Mouse (Mus musculus) brain, embryonic 14.5 days (tissue): Measurements from ENCODE around the gene Kmt2a. TPM values are rescaled to one million over a fixed set of nuclear protein-coding genes. Genes with fewer than 3 reads are reported as not detected.

Experiments used
- DNase-seq: peaks from one replicate; pipeline ENCODE4 v3.0.0-alpha.2; 2011; ENCODE audit warnings: low read depth
- CTCF ChIP-seq: fragments of 200-500 bp; IDR thresholded peaks from 2 replicates; pipeline ENCODE4 v1.5.1; 2012; ENCODE audit warnings: inconsistent platforms, mild to moderate bottlenecking, moderate library complexity, borderline replicate concordance; ENCODE audit not compliant: insufficient read depth, insufficient read length; ENCODE audit errors: extremely low read depth
- POLR2A ChIP-seq: fragments of 200-500 bp; IDR thresholded peaks from 2 replicates; pipeline ENCODE4 v1.6.1; 2012; ENCODE audit warnings: mild to moderate bottlenecking, inconsistent platforms, borderline replicate concordance; ENCODE audit not compliant: poor library complexity, insufficient read depth, insufficient read length, severe bottlenecking; ENCODE audit errors: extremely low read depth
- polyA plus RNA-seq: library from polyadenylated mRNA; depleted of rRNA; stranded (reverse); fragments of >200 nt; gene quantifications from 2 replicates; pipeline ENCODE4 v1.2.3, GENCODE M21; 2012; rRNA removed

Kmt2a gene
- polyA plus RNA-seq, 1 experiment = 41.4 TPM

DNA sequence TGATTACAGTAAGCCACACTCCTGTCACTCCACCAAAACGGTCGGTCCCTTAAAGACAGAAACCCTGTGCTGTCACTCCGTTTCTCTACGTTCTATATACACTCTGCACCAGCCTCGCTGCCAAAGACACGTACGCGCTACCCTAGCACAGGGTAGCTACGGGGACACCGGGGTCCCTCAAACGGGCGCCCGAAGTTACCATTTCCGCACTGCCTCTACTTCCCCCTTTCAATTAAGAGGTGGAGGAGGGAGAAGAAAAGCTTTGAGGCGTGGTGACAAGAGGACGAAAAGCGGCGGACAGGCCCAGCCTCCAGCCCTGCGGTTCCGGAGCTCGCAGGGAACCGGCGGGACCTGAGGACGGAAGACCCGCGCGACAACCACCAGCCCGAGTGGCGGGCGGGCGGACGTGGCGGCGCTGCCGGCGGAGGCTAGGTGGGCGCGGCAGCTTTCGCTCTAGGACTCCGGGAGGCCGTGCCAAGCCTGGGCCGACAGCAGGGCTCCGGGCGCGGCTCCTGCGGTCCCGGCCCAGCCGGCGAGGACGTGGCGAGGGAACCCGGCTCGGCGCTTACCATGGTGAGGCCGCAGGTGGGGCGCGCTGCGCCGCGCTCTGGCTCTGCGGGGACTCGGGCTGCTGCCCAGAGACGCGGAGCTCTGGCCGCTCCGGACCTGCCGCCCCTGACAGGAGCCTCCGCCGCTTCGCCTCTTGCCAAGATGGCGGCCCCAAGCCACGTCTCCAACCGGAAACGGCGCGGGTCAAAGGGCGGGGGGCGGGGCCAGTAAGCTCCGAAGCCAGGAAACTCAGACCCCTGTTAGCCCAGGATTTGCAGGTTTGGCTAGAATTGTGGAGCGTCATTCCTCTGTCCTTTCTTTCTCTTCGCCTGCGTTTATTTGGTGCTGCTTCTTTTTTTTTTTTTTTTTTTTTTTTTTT lies 113.7 kb downstream of the Kmt2a start, which contains the start of the genes Arcn1 and Ift46:
Arcn1 (minus strand) TSS at position 745 of the 928 bp plus-strand sequence.
Ift46 (plus strand) TSS at position 808 of the 928 bp plus-strand sequence.
- peak; percentile 98 for DNase-seq
- TF ChIP-seq POLR2A = peak; percentile 86
- no peak for TF ChIP-seq CTCF

DNA sequence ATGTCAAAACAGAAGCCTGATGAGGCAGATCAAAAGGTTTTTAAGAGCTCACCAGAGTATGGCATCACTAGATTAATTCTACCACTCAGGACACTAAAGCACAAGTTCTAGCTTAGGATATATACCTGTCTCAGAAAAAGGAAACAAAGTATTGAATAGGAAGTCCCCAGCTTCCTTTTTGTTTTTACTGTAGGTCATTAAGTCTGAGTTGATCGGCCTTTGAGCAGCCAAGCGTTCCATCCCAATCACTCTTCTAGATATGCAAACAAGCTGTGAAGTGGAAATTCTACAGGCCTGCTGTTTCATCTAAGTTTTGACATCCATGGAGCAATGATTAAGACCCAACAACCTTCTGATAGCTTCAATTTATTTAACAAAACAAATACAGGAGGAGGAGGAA lies 120.2 kb downstream of the Kmt2a start:
- TF ChIP-seq POLR2A (no peak), CTCF (no peak)
- no peak for DNase-seq

Other genes starting within 250 kb of the Kmt2a start
- not detected in 2 replicates for gene Treh, start 208.1 kb downstream of the Kmt2a start, polyA plus RNA-seq
- gene Phldb1, start 146.1 kb downstream of the Kmt2a start, polyA plus RNA-seq = 151 and 169 TPM in 2 replicates
- gene Arcn1, start 113.5 kb downstream of the Kmt2a start, polyA plus RNA-seq = 57.1 and 76.9 TPM in 2 replicates
- 132 and 147 TPM in 2 replicates for gene Ift46, start 113.4 kb downstream of the Kmt2a start, polyA plus RNA-seq
- 19.6 and 28.1 TPM in 2 replicates for gene Tmem25, start 82.0 kb downstream of the Kmt2a start, polyA plus RNA-seq
- gene Ttc36, start 78.2 kb downstream of the Kmt2a start, polyA plus RNA-seq = 1.1 and 1.2 TPM in 2 replicates
- 610 and 841 TPM in 2 replicates for gene Atp5l, start 39.4 kb upstream of the Kmt2a start, polyA plus RNA-seq
- 24.0 and 42.3 TPM in 2 replicates for gene Ube4a, start 84.3 kb upstream of the Kmt2a start, polyA plus RNA-seq
- gene Cd3g, start 99.1 kb upstream of the Kmt2a start, polyA plus RNA-seq = not detected in 2 replicates
- not detected in 2 replicates for gene Cd3d, start 100.5 kb upstream of the Kmt2a start, polyA plus RNA-seq
- gene Cd3e, start 128.3 kb upstream of the Kmt2a start, polyA plus RNA-seq = not detected in 2 replicates
- gene Mpzl2, start 158.5 kb upstream of the Kmt2a start, polyA plus RNA-seq = 1.6 and 1.7 TPM in 2 replicates
- gene Mpzl3, start 173.9 kb upstream of the Kmt2a start, polyA plus RNA-seq = 0.86 and 1.7 TPM in 2 replicates
- gene Jaml, start 197.9 kb upstream of the Kmt2a start, polyA plus RNA-seq = 0.09 and 0.10 TPM in 2 replicates
- gene Scn2b, start 236.5 kb upstream of the Kmt2a start, polyA plus RNA-seq = 7.1 and 8.9 TPM in 2 replicates